Mouse (Mus musculus): ENCODE results near the gene Ywhag. TPM values are rescaled to one million over a fixed set of nuclear protein-coding genes. Genes with fewer than 3 reads are reported as not detected.

Ywhag gene
- polyA plus RNA-seq, 1 experiment from 2014 or later = 147 TPM

- Histone ChIP-seq H3K4me2 (ENCODE audit: low read depth, low read length, severe bottlenecking) (no peak overlapping the region), H3K27ac (ENCODE audit: low read depth, low read length) (no peak overlapping the region), H3K36me3 (ENCODE audit: control insufficient read depth, insufficient read depth, low read length) (peaks cover 5% of the 10 kb centered on the region; the same call in 1 of the 2 replicates), H3K9me3 (ENCODE audit: control insufficient read depth, low read length) (no peaks in the 10 kb centered on the region), H3K9ac (ENCODE audit: low read length) (no peak overlapping the region), H3K4me3 (ENCODE audit: low read depth, low read length) (no peak overlapping the region), H3K4me1 (replicated peaks; ENCODE audit: control insufficient read depth, insufficient read depth, low read length) (no peaks in the 10 kb centered on the region), H3K27me3 (ENCODE audit: control insufficient read depth, insufficient read depth, low read length) (no peaks in the 10 kb centered on the region)
- 76% methylated on average over 8 of the region's 8 CpGs for WGBS
- DNase-seq (ENCODE audit: low spot score) (no peak), ATAC-seq (replicated peaks; ENCODE audit: low FRiP score) (no peak)
Measured at GRCm38 (mm10) chr5:135905320-135906225, 28.8 kb downstream of the Ywhag start.

- no peak for ATAC-seq (replicated peaks; ENCODE audit: low FRiP score)
- no peak overlapping the region for H3K27ac ChIP-seq (ENCODE audit: low read depth, low read length)
- no peak overlapping the region for H3K9ac ChIP-seq (ENCODE audit: low read length)
- peaks cover 5% of the 10 kb centered on the region; the same call in 1 of the 2 replicates for H3K36me3 ChIP-seq (ENCODE audit: control insufficient read depth, insufficient read depth, low read length)
- no peak overlapping the region; the same call in 1 of the 2 replicates for H3K4me3 ChIP-seq (ENCODE audit: low read depth, low read length)
- DNase-seq (ENCODE audit: low spot score) = no peak
- peak overlapping the region; percentile 54; the same call in 1 of the 2 replicates for H3K4me2 ChIP-seq (ENCODE audit: low read depth, low read length, severe bottlenecking)
- H3K4me1 ChIP-seq (replicated peaks; ENCODE audit: control insufficient read depth, insufficient read depth, low read length) = no peaks in the 10 kb centered on the region
- WGBS = 59% methylated on average over 5 of the region's 5 CpGs
- no peaks in the 10 kb centered on the region for H3K27me3 ChIP-seq (ENCODE audit: control insufficient read depth, insufficient read depth, low read length)
- no peaks in the 10 kb centered on the region for H3K9me3 ChIP-seq (ENCODE audit: control insufficient read depth, low read length)
Measured at GRCm38 (mm10) chr5:135904259-135904658, 30.2 kb downstream of the Ywhag start.

GRCm38 (mm10) chr5:135903551-135904151 lies 30.8 kb downstream of the Ywhag start:
- H3K9me3 ChIP-seq (ENCODE audit: control insufficient read depth, low read length) = no peaks in the 10 kb centered on the region
- ATAC-seq (replicated peaks; ENCODE audit: low FRiP score) = peak; percentile 95
- H3K4me3 ChIP-seq (ENCODE audit: low read depth, low read length) = peak overlapping the region; percentile 32
- H3K4me1 ChIP-seq (replicated peaks; ENCODE audit: control insufficient read depth, insufficient read depth, low read length) = no peaks in the 10 kb centered on the region
- H3K9ac ChIP-seq (ENCODE audit: low read length) = peak overlapping the region; percentile 49
- H3K27me3 ChIP-seq (ENCODE audit: control insufficient read depth, insufficient read depth, low read length) = no peaks in the 10 kb centered on the region
- DNase-seq (ENCODE audit: low spot score) = peak; percentile 94
- no peaks in the 10 kb centered on the region; the same call in 1 of the 2 replicates for H3K36me3 ChIP-seq (ENCODE audit: control insufficient read depth, insufficient read depth, low read length)
- WGBS = 1% methylated on average over 30 of the region's 30 CpGs
- peak overlapping the region; percentile 54 for H3K4me2 ChIP-seq (ENCODE audit: low read depth, low read length, severe bottlenecking)
- peak overlapping the region; percentile 51 for H3K27ac ChIP-seq (ENCODE audit: low read depth, low read length)

- no peak for DNase-seq (ENCODE audit: low spot score)
- peak overlapping the region; percentile 49 for H3K9ac ChIP-seq (ENCODE audit: low read length)
- peak overlapping the region; percentile 48 for H3K27ac ChIP-seq (ENCODE audit: low read depth, low read length)
- no peaks in the 10 kb centered on the region for H3K4me1 ChIP-seq (replicated peaks; ENCODE audit: control insufficient read depth, insufficient read depth, low read length)
- ATAC-seq (replicated peaks; ENCODE audit: low FRiP score) = 0 out of 2 replicates have a peak, but pooled peaks have one; percentile 22
- H3K4me3 ChIP-seq (ENCODE audit: low read depth, low read length) = peak overlapping the region; percentile 32
- no peaks in the 10 kb centered on the region for H3K9me3 ChIP-seq (ENCODE audit: control insufficient read depth, low read length)
- H3K4me2 ChIP-seq (ENCODE audit: low read depth, low read length, severe bottlenecking) = peak overlapping the region; percentile 54
- no peaks in the 10 kb centered on the region; the same call in 1 of the 2 replicates for H3K36me3 ChIP-seq (ENCODE audit: control insufficient read depth, insufficient read depth, low read length)
- no peaks in the 10 kb centered on the region for H3K27me3 ChIP-seq (ENCODE audit: control insufficient read depth, insufficient read depth, low read length)
- 23% methylated on average over 7 of the region's 7 CpGs for WGBS
Measured at GRCm38 (mm10) chr5:135903058-135903457, 31.4 kb downstream of the Ywhag start.

GRCm38 (mm10) chr5:135901354-135902095 lies 32.9 kb downstream of the Ywhag start:
- H3K9ac ChIP-seq (ENCODE audit: low read length) = no peak overlapping the region
- H3K9me3 ChIP-seq (ENCODE audit: control insufficient read depth, low read length) = no peaks in the 10 kb centered on the region
- H3K36me3 ChIP-seq (ENCODE audit: control insufficient read depth, insufficient read depth, low read length) = no peaks in the 10 kb centered on the region
- H3K4me1 ChIP-seq (replicated peaks; ENCODE audit: control insufficient read depth, insufficient read depth, low read length) = no peaks in the 10 kb centered on the region
- H3K27me3 ChIP-seq (ENCODE audit: control insufficient read depth, insufficient read depth, low read length) = no peaks in the 10 kb centered on the region
- WGBS = 65% methylated on average over 6 of the region's 6 CpGs
- DNase-seq (ENCODE audit: low spot score) (no peak), ATAC-seq (replicated peaks; ENCODE audit: low FRiP score) (no peak)
- H3K4me3 ChIP-seq (ENCODE audit: low read depth, low read length) = no peak overlapping the region
- no peak overlapping the region for H3K4me2 ChIP-seq (ENCODE audit: low read depth, low read length, severe bottlenecking)
- no peak overlapping the region for H3K27ac ChIP-seq (ENCODE audit: low read depth, low read length)

GRCm38 (mm10) chr5:135900701-135901100 lies 33.7 kb downstream of the Ywhag start:
- Histone ChIP-seq H3K27ac (ENCODE audit: low read depth, low read length) (no peak overlapping the region), H3K4me3 (ENCODE audit: low read depth, low read length) (no peak overlapping the region), H3K4me2 (ENCODE audit: low read depth, low read length, severe bottlenecking) (no peak overlapping the region), H3K4me1 (replicated peaks; ENCODE audit: control insufficient read depth, insufficient read depth, low read length) (no peaks in the 10 kb centered on the region), H3K36me3 (ENCODE audit: control insufficient read depth, insufficient read depth, low read length) (no peaks in the 10 kb centered on the region), H3K9me3 (ENCODE audit: control insufficient read depth, low read length) (no peaks in the 10 kb centered on the region), H3K27me3 (ENCODE audit: control insufficient read depth, insufficient read depth, low read length) (no peaks in the 10 kb centered on the region), H3K9ac (ENCODE audit: low read length) (no peak overlapping the region)
- 86% methylated on average over 3 of the region's 3 CpGs for WGBS
- no peak for DNase-seq (ENCODE audit: low spot score)
- ATAC-seq (replicated peaks; ENCODE audit: low FRiP score) = no peak

- 67% methylated on average over 4 of the region's 4 CpGs for WGBS
- Histone ChIP-seq H3K4me2 (ENCODE audit: low read depth, low read length, severe bottlenecking) (no peak overlapping the region), H3K4me3 (ENCODE audit: low read depth, low read length) (no peak overlapping the region), H3K9ac (ENCODE audit: low read length) (no peak overlapping the region), H3K27me3 (ENCODE audit: control insufficient read depth, insufficient read depth, low read length) (no peaks in the 10 kb centered on the region), H3K36me3 (ENCODE audit: control insufficient read depth, insufficient read depth, low read length) (no peaks in the 10 kb centered on the region), H3K9me3 (ENCODE audit: control insufficient read depth, low read length) (no peaks in the 10 kb centered on the region), H3K4me1 (replicated peaks; ENCODE audit: control insufficient read depth, insufficient read depth, low read length) (no peaks in the 10 kb centered on the region), H3K27ac (ENCODE audit: low read depth, low read length) (no peak overlapping the region)
- no peak for DNase-seq (ENCODE audit: low spot score)
- ATAC-seq (replicated peaks; ENCODE audit: low FRiP score) = no peak
Measured at GRCm38 (mm10) chr5:135899833-135900232, 34.6 kb downstream of the Ywhag start.

- no peak overlapping the region for H3K9ac ChIP-seq (ENCODE audit: low read length)
- no peak overlapping the region for H3K4me3 ChIP-seq (ENCODE audit: low read depth, low read length)
- H3K36me3 ChIP-seq (ENCODE audit: control insufficient read depth, insufficient read depth, low read length) = no peaks in the 10 kb centered on the region
- no peak overlapping the region for H3K27ac ChIP-seq (ENCODE audit: low read depth, low read length)
- ATAC-seq (replicated peaks; ENCODE audit: low FRiP score) = no peak
- no peak overlapping the region for H3K4me2 ChIP-seq (ENCODE audit: low read depth, low read length, severe bottlenecking)
- no peak for DNase-seq (ENCODE audit: low spot score)
- H3K9me3 ChIP-seq (ENCODE audit: control insufficient read depth, low read length) = no peaks in the 10 kb centered on the region
- H3K27me3 ChIP-seq (ENCODE audit: control insufficient read depth, insufficient read depth, low read length) = no peaks in the 10 kb centered on the region
- H3K4me1 ChIP-seq (replicated peaks; ENCODE audit: control insufficient read depth, insufficient read depth, low read length) = no peaks in the 10 kb centered on the region
- WGBS = 83% methylated on average over 4 of the region's 4 CpGs
Measured at GRCm38 (mm10) chr5:135898995-135899394, 35.4 kb downstream of the Ywhag start.
